Mouse (Mus musculus) kidney, adult 2 months (tissue): ENCODE data around the gene Cldn7.

Experiments used
- CTCF ChIP-seq: fragments of 200-500 bp; conservative IDR thresholded peaks from 2 replicates; pipeline ENCODE4 v1.5.1; 2011; ENCODE audit warnings: low read depth, mild to moderate bottlenecking, control low read depth, low read length, moderate library complexity, mixed read lengths; ENCODE audit not compliant: insufficient read depth, insufficient read length
- POLR2A ChIP-seq: fragments of 200-500 bp; IDR thresholded peaks from one replicate; pipeline ENCODE4 v1.6.1; 2011; ENCODE audit warnings: low read depth, low read length, control low read depth

DNA sequence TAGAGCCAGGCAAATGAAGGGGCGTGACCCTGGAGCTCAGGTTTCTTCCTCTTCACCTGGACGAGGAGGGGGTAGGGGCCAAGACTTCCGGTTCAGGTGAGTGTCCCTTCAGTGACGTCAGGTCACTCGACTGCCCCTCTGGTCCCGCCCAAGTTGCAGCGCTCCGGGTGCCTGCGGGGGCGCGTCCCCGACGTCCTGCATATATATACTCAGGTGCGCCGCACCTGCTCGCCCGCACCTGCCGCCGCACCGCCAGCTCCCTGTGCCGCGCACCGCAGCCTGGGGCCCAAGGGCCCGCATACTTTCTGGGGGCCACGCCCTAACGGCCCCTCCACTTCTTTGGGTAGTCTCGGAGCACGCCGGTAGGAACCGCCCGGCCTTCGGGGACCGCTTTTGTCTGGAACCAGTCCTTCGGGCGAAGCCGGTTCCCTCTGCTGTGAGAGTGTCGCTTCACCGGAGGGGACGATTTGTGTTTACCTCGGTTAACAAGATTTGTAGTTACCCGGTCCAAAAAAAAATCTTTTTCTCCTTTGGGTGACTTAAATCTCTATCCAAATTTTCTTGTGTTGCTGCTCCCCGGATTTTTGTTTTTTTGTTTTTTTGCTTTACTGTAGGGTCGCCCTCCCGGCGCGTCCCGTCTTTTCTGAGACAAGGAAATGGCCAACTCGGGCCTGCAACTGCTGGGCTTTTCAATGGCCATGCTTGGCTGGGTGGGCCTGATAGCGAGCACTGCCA, 859 bp downstream of the Cldn7 start:
- peak; percentile 15 for TF ChIP-seq POLR2A
- TF ChIP-seq CTCF, result no peak
